Mouse (Mus musculus) kidney, adult 2 months (tissue): Measurements from ENCODE around the gene Egfl7. TPM values are rescaled to one million over a fixed set of nuclear protein-coding genes. Genes with fewer than 3 reads are reported as not detected.

Source experiments
- DNase-seq: peaks from one replicate; pipeline ENCODE4 v3.0.0; 2021
- H3K27ac ChIP-seq: fragments of 200-500 bp; 2 replicates; pipeline ENCODE4 v1.5.1; 2012; ENCODE audit warnings: low read depth, low read length, control low read depth, inconsistent platforms; ENCODE audit not compliant: insufficient read depth
- H3K27me3 ChIP-seq: fragments of 200-500 bp; replicated peaks from 2 replicates; pipeline ENCODE4 v1.6.1; 2012; ENCODE audit warnings: mild to moderate bottlenecking, moderate library complexity, low read length, inconsistent platforms; ENCODE audit not compliant: control insufficient read depth, insufficient read depth
- H3K36me3 ChIP-seq: fragments of 200-500 bp; 2 replicates; pipeline ENCODE4 v1.6.1; 2012; ENCODE audit warnings: mild to moderate bottlenecking, moderate library complexity, low read length, inconsistent platforms; ENCODE audit not compliant: control insufficient read depth, insufficient read depth
- H3K4me1 ChIP-seq: fragments of 200-500 bp; 2 replicates; pipeline ENCODE4 v1.6.1; 2011; ENCODE audit warnings: low read length; ENCODE audit not compliant: control insufficient read depth, insufficient read depth
- H3K4me3 ChIP-seq: fragments of 200-500 bp; 2 replicates; pipeline ENCODE4 v1.5.1; 2011; ENCODE audit warnings: mild to moderate bottlenecking, low read depth, low read length, control low read depth; ENCODE audit not compliant: insufficient read depth
- CTCF ChIP-seq: fragments of 200-500 bp; conservative IDR thresholded peaks from 2 replicates; pipeline ENCODE4 v1.5.1; 2011; ENCODE audit warnings: low read depth, mild to moderate bottlenecking, control low read depth, low read length, moderate library complexity, mixed read lengths; ENCODE audit not compliant: insufficient read depth, insufficient read length
- POLR2A ChIP-seq: fragments of 200-500 bp; IDR thresholded peaks from one replicate; pipeline ENCODE4 v1.6.1; 2011; ENCODE audit warnings: low read depth, low read length, control low read depth
- WGBS: fragments of 180-500 bp; shearing (Covaris S2); methylation state at CpG from one replicate; pipeline ENCODE4 v1.1.7; 2018; 5-methylcytosine and 5-hydroxymethylcytosine counted together
- polyA plus RNA-seq: library from polyadenylated mRNA; depleted of rRNA; stranded (reverse); fragments of >200 nt; gene quantifications from 2 replicates; pipeline ENCODE4 v1.2.3, GENCODE M21; 2012; rRNA removed

The Egfl7 gene
- polyA plus RNA-seq, 1 experiment: 297 TPM

DNA sequence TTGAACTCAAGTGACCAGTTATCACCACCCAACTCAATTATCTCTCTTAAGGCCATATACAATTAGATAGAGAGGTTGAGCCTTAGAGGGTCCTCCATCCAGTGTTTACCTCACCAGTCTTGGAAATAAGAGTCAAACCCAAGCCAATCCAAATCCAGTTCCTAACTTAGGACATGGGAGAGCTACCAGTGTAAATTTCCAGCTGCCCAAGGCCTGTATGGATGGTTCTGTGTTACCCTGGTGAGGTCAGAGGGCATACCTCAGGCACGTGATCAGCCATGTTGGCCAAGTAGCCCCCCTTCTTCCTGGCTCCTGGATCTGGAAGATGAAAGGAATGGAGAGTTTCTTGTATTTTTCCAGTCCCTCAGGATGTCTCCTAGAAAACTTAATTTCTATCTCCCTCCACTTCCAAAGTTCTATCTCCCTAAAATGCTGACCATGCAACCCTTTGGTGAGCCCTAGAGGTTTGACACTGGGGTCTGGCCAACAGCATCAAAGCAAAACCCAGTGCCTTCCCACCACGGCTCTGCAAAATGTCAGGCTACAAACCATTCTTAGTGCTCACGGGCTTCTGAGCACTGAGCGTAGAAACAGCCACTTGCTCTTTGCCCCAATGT is 57.6 kb downstream of the Egfl7 start:
- no peak for DNase-seq
- no peak overlapping the region for H3K4me3 ChIP-seq
- H3K4me1 ChIP-seq: peaks cover 13% of the 10 kb centered on the region; the same call in 1 of the 2 replicates
- no peak for TF ChIP-seq CTCF
- no peaks in the 10 kb centered on the region for H3K27me3 ChIP-seq
- H3K27ac ChIP-seq: no peak overlapping the region
- no peaks in the 10 kb centered on the region for H3K36me3 ChIP-seq
- WGBS: 55% methylated on average over 4 of the region's 4 CpGs

DNA sequence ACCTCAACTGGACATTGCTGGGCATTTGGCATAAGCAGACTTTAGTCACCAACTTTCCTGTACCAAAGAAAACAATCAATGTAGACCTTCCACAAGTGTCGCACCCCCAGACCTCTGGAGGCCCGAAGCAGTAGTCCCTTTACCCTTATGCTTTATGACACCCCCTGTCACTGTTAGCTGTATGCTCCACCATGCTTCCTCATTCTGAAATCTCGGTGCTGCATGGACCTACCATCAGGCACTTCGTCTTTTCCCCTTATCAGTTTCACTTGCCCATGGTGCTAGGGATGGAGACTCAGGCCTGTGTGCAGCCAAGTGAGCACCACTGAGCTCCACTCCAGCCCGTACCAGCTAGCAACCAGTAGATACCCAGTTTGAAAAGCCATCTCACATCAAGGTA is 58.2 kb downstream of the Egfl7 start:
- H3K27ac ChIP-seq: no peak overlapping the region
- H3K36me3 ChIP-seq: no peaks in the 10 kb centered on the region
- H3K4me1 ChIP-seq: peaks cover 13% of the 10 kb centered on the region; the same call in 1 of the 2 replicates
- no peak for TF ChIP-seq CTCF
- TF ChIP-seq POLR2A: no peak
- H3K27me3 ChIP-seq: no peaks in the 10 kb centered on the region
- 73% methylated on average over 5 of the region's 5 CpGs for WGBS
- DNase-seq: no peak
- H3K4me3 ChIP-seq: no peak overlapping the region

DNA sequence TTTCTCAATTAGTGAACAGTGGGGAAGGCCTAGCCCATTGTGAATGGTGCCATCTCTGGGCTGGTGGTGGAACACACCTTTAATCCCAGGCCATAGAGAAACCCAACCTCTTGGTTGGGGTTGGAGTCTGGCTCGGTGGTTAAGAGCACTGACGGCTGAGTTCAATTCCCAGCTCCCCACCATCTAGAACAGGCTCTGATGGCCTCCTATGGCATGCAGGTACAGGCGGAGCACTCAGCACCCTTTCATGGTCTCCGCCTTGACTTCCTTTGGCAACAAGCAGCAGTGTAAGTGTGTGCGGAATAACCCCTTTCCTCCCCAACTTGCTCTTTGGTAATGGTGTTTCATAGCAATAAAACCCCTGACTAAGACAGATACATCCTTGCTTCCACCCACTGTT is 58.8 kb downstream of the Egfl7 start:
- H3K36me3 ChIP-seq: no peaks in the 10 kb centered on the region
- H3K27me3 ChIP-seq: no peaks in the 10 kb centered on the region
- 65% methylated on average over 5 of the region's 5 CpGs for WGBS
- no peak for DNase-seq
- no peak for TF ChIP-seq POLR2A
- TF ChIP-seq CTCF: no peak
- peaks cover 13% of the 10 kb centered on the region; the same call in 1 of the 2 replicates for H3K4me1 ChIP-seq
- H3K27ac ChIP-seq: no peak overlapping the region
- no peak overlapping the region for H3K4me3 ChIP-seq

DNA sequence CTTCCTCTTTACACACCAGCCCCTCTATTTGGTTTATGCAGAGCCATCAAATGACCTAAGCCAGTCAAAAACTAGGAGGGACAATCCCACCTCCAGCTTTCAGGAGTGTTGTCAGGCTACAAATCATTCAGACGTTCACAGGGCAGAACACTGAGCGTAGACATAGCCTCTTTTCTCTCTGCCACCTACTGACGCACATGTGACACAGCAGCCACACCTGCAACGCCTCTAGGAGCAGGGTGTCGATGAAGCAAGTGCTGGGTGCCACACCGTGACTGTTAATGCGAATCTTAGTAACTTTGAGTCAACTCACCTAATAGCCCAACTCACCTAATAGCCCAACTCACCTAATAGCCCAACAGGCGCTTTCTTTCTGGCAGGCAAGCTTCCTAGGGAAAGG is 59.3 kb downstream of the Egfl7 start:
- H3K36me3 ChIP-seq: no peaks in the 10 kb centered on the region
- peaks cover 13% of the 10 kb centered on the region; the same call in 1 of the 2 replicates for H3K4me1 ChIP-seq
- peak overlapping the region; percentile 19 for H3K4me3 ChIP-seq
- no peak for TF ChIP-seq POLR2A
- peak; percentile 68 for TF ChIP-seq CTCF
- peak; percentile 73 for DNase-seq
- no peaks in the 10 kb centered on the region for H3K27me3 ChIP-seq
- H3K27ac ChIP-seq: no peak overlapping the region
- WGBS: 3% methylated on average over 8 of the region's 8 CpGs

DNA sequence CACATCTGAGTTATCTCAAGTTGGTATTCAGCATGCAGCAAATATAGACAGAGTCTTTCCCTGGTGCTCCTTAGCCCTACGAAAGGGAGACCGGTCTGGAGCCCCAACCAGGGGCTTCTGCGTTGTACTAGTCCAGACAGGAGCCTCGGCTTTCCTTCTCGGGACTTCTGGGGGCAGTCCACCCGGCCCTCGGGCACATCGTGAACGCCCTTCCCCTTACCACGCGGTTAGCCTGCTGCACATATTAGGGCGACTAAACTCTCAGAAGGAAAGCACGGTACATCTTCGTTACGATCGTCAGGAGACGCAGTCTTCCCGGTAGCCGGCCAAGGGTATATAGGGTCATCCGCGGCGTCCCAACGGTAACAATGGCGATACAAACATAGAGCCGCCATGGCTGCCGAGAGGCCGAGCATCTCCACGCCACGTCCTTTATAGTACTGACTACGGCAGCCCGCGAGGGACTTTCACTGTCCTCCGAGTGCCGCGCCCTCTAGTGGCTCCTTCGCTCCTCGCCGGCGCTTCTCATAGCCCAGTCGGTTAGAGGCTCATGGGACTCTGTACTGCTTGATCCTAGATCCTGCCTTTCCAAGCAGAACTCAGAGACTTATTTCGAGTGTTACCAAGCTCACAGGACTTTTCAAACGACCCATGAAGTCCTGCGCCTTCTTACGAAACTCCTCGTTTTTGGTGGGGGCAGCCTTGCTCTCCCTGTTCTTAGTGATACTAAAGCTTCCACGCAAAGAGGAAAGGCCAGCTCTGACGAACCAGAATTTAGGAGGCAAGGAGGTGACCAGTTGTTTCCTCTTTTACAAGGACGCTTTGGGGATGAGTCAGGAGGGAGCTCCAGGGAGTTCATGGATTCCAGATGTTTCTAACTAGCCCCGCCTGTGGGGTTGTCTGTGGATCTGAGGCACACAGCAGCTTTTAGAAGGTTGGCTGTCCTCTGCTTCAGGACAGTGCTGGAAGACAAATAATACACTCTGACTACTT is 60.3 kb downstream of the Egfl7 start:
- peak overlapping the region; percentile 45 for H3K27ac ChIP-seq
- 5% methylated on average over 49 of the region's 49 CpGs for WGBS
- TF ChIP-seq CTCF (peak; percentile 92), POLR2A (peak; percentile 96)
- H3K27me3 ChIP-seq: no peaks in the 10 kb centered on the region
- no peaks in the 10 kb centered on the region for H3K36me3 ChIP-seq
- peak; percentile 98 for DNase-seq
- H3K4me3 ChIP-seq: peak overlapping the region; percentile 78
- peaks cover 13% of the 10 kb centered on the region; the same call in 1 of the 2 replicates for H3K4me1 ChIP-seq

DNA sequence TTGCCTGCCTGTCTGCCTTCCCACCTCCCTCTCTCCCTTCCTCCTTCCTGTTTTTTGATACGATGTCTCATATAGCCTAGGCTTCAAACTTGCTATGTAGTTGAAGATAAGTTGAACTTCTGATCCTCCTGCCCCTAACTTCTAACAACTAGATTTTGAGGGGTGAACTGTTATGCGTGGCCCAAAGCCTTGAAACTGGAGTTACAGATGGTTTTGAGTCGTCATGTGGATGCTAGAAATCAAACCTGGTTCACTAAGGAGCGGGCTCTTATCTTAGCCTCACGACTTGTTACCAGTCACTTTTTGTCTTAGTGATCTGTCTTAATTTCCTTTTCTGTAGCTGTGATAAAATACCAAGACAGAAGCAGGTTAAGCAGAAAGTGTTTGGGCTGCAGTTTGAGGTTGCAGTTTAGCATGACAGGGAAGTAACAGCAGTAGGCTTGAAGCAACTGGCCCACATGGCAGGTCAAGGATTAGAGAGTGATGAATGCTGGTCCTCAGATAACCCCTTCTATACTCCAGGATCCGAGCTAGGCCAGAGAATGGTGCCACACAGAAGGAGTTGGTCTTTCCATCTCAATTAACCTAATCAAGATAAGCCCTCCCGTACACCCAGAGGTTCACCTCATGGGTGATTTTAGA is 61.3 kb downstream of the Egfl7 start:
- H3K27me3 ChIP-seq: no peaks in the 10 kb centered on the region
- no peaks in the 10 kb centered on the region for H3K36me3 ChIP-seq
- H3K4me1 ChIP-seq: peaks cover 13% of the 10 kb centered on the region; the same call in 1 of the 2 replicates
- no peak for TF ChIP-seq POLR2A
- H3K27ac ChIP-seq: no peak overlapping the region
- H3K4me3 ChIP-seq: no peak overlapping the region
- WGBS: 83% methylated on average over 7 of the region's 7 CpGs
- DNase-seq: no peak

Other genes starting within 250 kb of the Egfl7 start
- gene Dnlz, start 227.9 kb upstream of the Egfl7 start, polyA plus RNA-seq: 26.9 and 28.8 TPM in 2 replicates
- gene Card9, start 219.1 kb upstream of the Egfl7 start, polyA plus RNA-seq: 2.1 and 2.5 TPM in 2 replicates
- 21.9 and 25.2 TPM in 2 replicates for gene Snapc4, start 199.4 kb upstream of the Egfl7 start, polyA plus RNA-seq
- 102 and 110 TPM in 2 replicates for gene Entr1, start 190.7 kb upstream of the Egfl7 start, polyA plus RNA-seq
- 50.6 and 54.0 TPM in 2 replicates for gene Pmpca, start 190.7 kb upstream of the Egfl7 start, polyA plus RNA-seq
- gene Inpp5e, start 170.8 kb upstream of the Egfl7 start, polyA plus RNA-seq: 28.2 and 37.5 TPM in 2 replicates
- 71.1 and 87.5 TPM in 2 replicates for gene Sec16a, start 134.8 kb upstream of the Egfl7 start, polyA plus RNA-seq
- 16.1 and 17.7 TPM in 2 replicates for gene Notch1, start 63.4 kb upstream of the Egfl7 start, polyA plus RNA-seq
- not detected in 2 replicates for gene Gm20532, start 6.6 kb downstream of the Egfl7 start, polyA plus RNA-seq
- gene Agpat2, start 24.4 kb downstream of the Egfl7 start, polyA plus RNA-seq: 165 and 192 TPM in 2 replicates
- gene Fam69b, start 48.4 kb downstream of the Egfl7 start, polyA plus RNA-seq: 12.2 and 14.5 TPM in 2 replicates
- 0.34 TPM in 1 of 2 replicates, not detected in the other for gene Lcn4, start 91.3 kb downstream of the Egfl7 start, polyA plus RNA-seq